Mouse (Mus musculus): ENCODE results near the gene Mrgprh.

Gene Mrgprh

GRCm38 (mm10) chr17:12916588-12917380, 41.0 kb downstream of the Mrgprh start:
- peak; percentile 65 for DNase-seq (ENCODE audit: low read depth, low spot score)

GRCm38 (mm10) chr17:12921073-12921472, 45.2 kb downstream of the Mrgprh start:
- no peak for DNase-seq (ENCODE audit: low read depth, low spot score)

- no peak for DNase-seq (ENCODE audit: low read depth, low spot score)
Observed at GRCm38 (mm10) chr17:12925001-12925400, 49.2 kb downstream of the Mrgprh start.

GRCm38 (mm10) chr17:12925703-12926180, 49.9 kb downstream of the Mrgprh start:
- DNase-seq (ENCODE audit: low read depth, low spot score), result no peak
